Mouse (Mus musculus): Measurements from ENCODE around the gene Tmem199. TPM values are rescaled to one million over a fixed set of nuclear protein-coding genes. Genes with fewer than 3 reads are reported as not detected.
A peak's percentile ranks its signal among the peaks of the same experiment; 100 is the strongest.
"Not testable (repeated sequence)": the region's sequence is repeated elsewhere in the genome, so short reads cannot be mapped to it uniquely, and the experiment has no call there.

Gene Tmem199
- polyA plus RNA-seq, 1 experiment from 2014 or later: 66.5 TPM

GRCm38 (mm10) chr11:78535376-78536079 lies 23.6 kb upstream of the Tmem199 start:
- WGBS: under 1% methylated on average over 23 of the region's 23 CpGs
- no peak; the same call in none of the 2 replicates for ATAC-seq (ENCODE audit: insufficient number of reproducible peaks, low FRiP score, low TSS enrichment, low read depth)

GRCm38 (mm10) chr11:78534516-78534915 lies 22.5 kb upstream of the Tmem199 start:
- no peaks in the 10 kb centered on the region for H3K9me3 ChIP-seq (ENCODE audit: control insufficient read depth, low read length)
- DNase-seq (ENCODE audit: low spot score) (no peak), ATAC-seq (ENCODE audit: insufficient number of reproducible peaks, low FRiP score, low TSS enrichment, low read depth) (no peak)
- no peak overlapping the region for H3K4me3 ChIP-seq (ENCODE audit: low read depth, low read length)
- H3K27ac ChIP-seq (replicated peaks; ENCODE audit: low read depth, low read length): no peak overlapping the region
- peaks cover 2% of the 10 kb centered on the region; the same call in 1 of the 2 replicates for H3K36me3 ChIP-seq (ENCODE audit: control insufficient read depth, insufficient read depth, low read length)
- no peaks in the 10 kb centered on the region for H3K27me3 ChIP-seq (ENCODE audit: control insufficient read depth, insufficient read depth, low read length)
- H3K9ac ChIP-seq (ENCODE audit: low read length): no peak overlapping the region
- H3K4me1 ChIP-seq (ENCODE audit: control insufficient read depth, insufficient read depth, low read length): peaks cover 17% of the 10 kb centered on the region
- peak overlapping the region; percentile 65; the same call in 1 of the 2 replicates for H3K4me2 ChIP-seq (ENCODE audit: low read depth, severe bottlenecking)
- 95% methylated on average over 4 of the region's 4 CpGs for WGBS

More at GRCm38 (mm10) chr11:78535376-78536079, 23.6 kb upstream of the Tmem199 start:
- Histone ChIP-seq H3K9ac (ENCODE audit: low read length) (peak overlapping the region; percentile 64), H3K4me3 (ENCODE audit: low read depth, low read length) (peak overlapping the region; percentile 79), H3K27me3 (ENCODE audit: control insufficient read depth, insufficient read depth, low read length) (no peaks in the 10 kb centered on the region), H3K4me2 (ENCODE audit: low read depth, severe bottlenecking) (peak overlapping the region; percentile 65), H3K36me3 (ENCODE audit: control insufficient read depth, insufficient read depth, low read length) (peaks cover 11% of the 10 kb centered on the region; the same call in 1 of the 2 replicates), H3K27ac (replicated peaks; ENCODE audit: low read depth, low read length) (peak overlapping the region; percentile 32), H3K9me3 (ENCODE audit: control insufficient read depth, low read length) (no peaks in the 10 kb centered on the region), H3K4me1 (ENCODE audit: control insufficient read depth, insufficient read depth, low read length) (peaks cover 17% of the 10 kb centered on the region)
- peak; percentile 34 for DNase-seq (ENCODE audit: low spot score)

- not testable (repeated sequence) for H3K4me3 ChIP-seq (ENCODE audit: low read depth, low read length); H3K4me1 ChIP-seq (ENCODE audit: control insufficient read depth, insufficient read depth, low read length); ATAC-seq (ENCODE audit: insufficient number of reproducible peaks, low FRiP score, low TSS enrichment, low read depth); H3K27me3 ChIP-seq (ENCODE audit: control insufficient read depth, insufficient read depth, low read length); H3K9ac ChIP-seq (ENCODE audit: low read length); H3K9me3 ChIP-seq (ENCODE audit: control insufficient read depth, low read length); DNase-seq (ENCODE audit: low spot score); H3K4me2 ChIP-seq (ENCODE audit: low read depth, severe bottlenecking)
- WGBS: 95% methylated on average over 10 of the region's 10 CpGs
- Histone ChIP-seq H3K36me3 (ENCODE audit: control insufficient read depth, insufficient read depth, low read length) (peaks cover 12% of the 10 kb centered on the region), H3K27ac (replicated peaks; ENCODE audit: low read depth, low read length) (0 out of 2 replicates have a peak overlapping the region, but pooled peaks have one; percentile 4)
Observed at GRCm38 (mm10) chr11:78531515-78531914, 19.5 kb upstream of the Tmem199 start.

- H3K36me3 ChIP-seq (ENCODE audit: control insufficient read depth, insufficient read depth, low read length): peaks cover 15% of the 10 kb centered on the region
- H3K4me3 ChIP-seq (ENCODE audit: low read depth, low read length): no peak overlapping the region
- no peaks in the 10 kb centered on the region for H3K27me3 ChIP-seq (ENCODE audit: control insufficient read depth, insufficient read depth, low read length)
- WGBS: 84% methylated on average over 6 of the region's 6 CpGs
- DNase-seq (ENCODE audit: low spot score): no peak
- H3K4me2 ChIP-seq (ENCODE audit: low read depth, severe bottlenecking): no peak overlapping the region
- peaks cover 7% of the 10 kb centered on the region for H3K4me1 ChIP-seq (ENCODE audit: control insufficient read depth, insufficient read depth, low read length)
- no peak overlapping the region for H3K9ac ChIP-seq (ENCODE audit: low read length)
- ATAC-seq (ENCODE audit: insufficient number of reproducible peaks, low FRiP score, low TSS enrichment, low read depth): no peak
- H3K9me3 ChIP-seq (ENCODE audit: control insufficient read depth, low read length): no peaks in the 10 kb centered on the region
- H3K27ac ChIP-seq (replicated peaks; ENCODE audit: low read depth, low read length): 0 out of 2 replicates have a peak overlapping the region, but pooled peaks have one; percentile 8
Observed at GRCm38 (mm10) chr11:78531046-78531445, 19.1 kb upstream of the Tmem199 start.

- WGBS: 93% methylated on average over 12 of the region's 12 CpGs
- ATAC-seq (ENCODE audit: insufficient number of reproducible peaks, low FRiP score, low TSS enrichment, low read depth) (no peak), DNase-seq (ENCODE audit: low spot score) (no peak)
- peaks cover 3% of the 10 kb centered on the region for H3K4me1 ChIP-seq (ENCODE audit: control insufficient read depth, insufficient read depth, low read length)
- H3K9me3 ChIP-seq (ENCODE audit: control insufficient read depth, low read length): no peaks in the 10 kb centered on the region
- H3K4me2 ChIP-seq (ENCODE audit: low read depth, severe bottlenecking): no peak overlapping the region
- H3K9ac ChIP-seq (ENCODE audit: low read length): no peak overlapping the region
- no peak overlapping the region for H3K4me3 ChIP-seq (ENCODE audit: low read depth, low read length)
- H3K36me3 ChIP-seq (ENCODE audit: control insufficient read depth, insufficient read depth, low read length): peaks cover 22% of the 10 kb centered on the region
- H3K27me3 ChIP-seq (ENCODE audit: control insufficient read depth, insufficient read depth, low read length): no peaks in the 10 kb centered on the region
- H3K27ac ChIP-seq (replicated peaks; ENCODE audit: low read depth, low read length): no peak overlapping the region
Observed at GRCm38 (mm10) chr11:78530001-78530400, 18.0 kb upstream of the Tmem199 start.

- H3K4me2 ChIP-seq (ENCODE audit: low read depth, severe bottlenecking): no peak overlapping the region
- WGBS: 85% methylated on average over 9 of the region's 9 CpGs
- no peak overlapping the region for H3K4me3 ChIP-seq (ENCODE audit: low read depth, low read length)
- no peaks in the 10 kb centered on the region for H3K4me1 ChIP-seq (ENCODE audit: control insufficient read depth, insufficient read depth, low read length)
- DNase-seq (ENCODE audit: low spot score): no peak
- no peak overlapping the region for H3K27ac ChIP-seq (replicated peaks; ENCODE audit: low read depth, low read length)
- H3K36me3 ChIP-seq (ENCODE audit: control insufficient read depth, insufficient read depth, low read length): peaks cover 30% of the 10 kb centered on the region
- no peaks in the 10 kb centered on the region for H3K27me3 ChIP-seq (ENCODE audit: control insufficient read depth, insufficient read depth, low read length)
- H3K9ac ChIP-seq (ENCODE audit: low read length): no peak overlapping the region
- ATAC-seq (ENCODE audit: insufficient number of reproducible peaks, low FRiP score, low TSS enrichment, low read depth): no peak
- no peaks in the 10 kb centered on the region for H3K9me3 ChIP-seq (ENCODE audit: control insufficient read depth, low read length)
Observed at GRCm38 (mm10) chr11:78528714-78529113, 16.7 kb upstream of the Tmem199 start.

GRCm38 (mm10) chr11:78524838-78525237 lies 12.9 kb upstream of the Tmem199 start:
- Histone ChIP-seq H3K4me1 (ENCODE audit: control insufficient read depth, insufficient read depth, low read length) (no peaks in the 10 kb centered on the region), H3K9me3 (ENCODE audit: control insufficient read depth, low read length) (no peaks in the 10 kb centered on the region), H3K4me2 (ENCODE audit: low read depth, severe bottlenecking) (no peak overlapping the region), H3K27ac (replicated peaks; ENCODE audit: low read depth, low read length) (no peak overlapping the region), H3K27me3 (ENCODE audit: control insufficient read depth, insufficient read depth, low read length) (no peaks in the 10 kb centered on the region), H3K4me3 (ENCODE audit: low read depth, low read length) (no peak overlapping the region), H3K36me3 (ENCODE audit: control insufficient read depth, insufficient read depth, low read length) (peaks cover 47% of the 10 kb centered on the region), H3K9ac (ENCODE audit: low read length) (no peak overlapping the region)
- WGBS: 90% methylated on average over 2 of the region's 2 CpGs
- ATAC-seq (ENCODE audit: insufficient number of reproducible peaks, low FRiP score, low TSS enrichment, low read depth) (no peak), DNase-seq (ENCODE audit: low spot score) (no peak)

- Histone ChIP-seq H3K4me3 (ENCODE audit: low read depth, low read length) (no peak overlapping the region), H3K36me3 (ENCODE audit: control insufficient read depth, insufficient read depth, low read length) (peaks cover 46% of the 10 kb centered on the region), H3K27ac (replicated peaks; ENCODE audit: low read depth, low read length) (no peak overlapping the region), H3K9me3 (ENCODE audit: control insufficient read depth, low read length) (no peaks in the 10 kb centered on the region), H3K4me2 (ENCODE audit: low read depth, severe bottlenecking) (no peak overlapping the region), H3K9ac (ENCODE audit: low read length) (no peak overlapping the region), H3K27me3 (ENCODE audit: control insufficient read depth, insufficient read depth, low read length) (no peaks in the 10 kb centered on the region), H3K4me1 (ENCODE audit: control insufficient read depth, insufficient read depth, low read length) (no peaks in the 10 kb centered on the region)
- no peak for ATAC-seq (ENCODE audit: insufficient number of reproducible peaks, low FRiP score, low TSS enrichment, low read depth)
- WGBS: 91% methylated on average over 9 of the region's 9 CpGs
- no peak for DNase-seq (ENCODE audit: low spot score)
Observed at GRCm38 (mm10) chr11:78523241-78523955, 11.4 kb upstream of the Tmem199 start.
